ENCODE assay signal across 8 mouse cellular contexts in the genomic region with DNA sequence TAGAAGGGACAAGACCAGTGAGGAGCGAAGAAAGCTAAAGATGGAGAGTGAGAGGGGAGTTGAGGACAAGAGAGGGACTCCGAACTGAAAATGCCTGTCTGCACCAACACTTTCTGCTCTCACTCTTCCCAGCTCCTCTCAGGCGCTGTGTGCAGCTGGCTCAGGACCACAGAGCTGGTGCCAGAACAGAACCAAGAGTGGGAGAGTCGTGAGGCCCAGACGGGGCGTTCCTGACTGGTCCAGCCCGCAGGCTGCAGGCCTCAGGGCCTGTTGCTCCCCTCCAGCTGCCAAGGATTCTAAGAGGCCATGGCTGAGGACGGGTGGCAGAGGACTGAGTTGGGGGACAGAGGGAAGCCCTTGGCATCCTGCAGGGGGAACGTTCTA.
A peak's percentile ranks its signal among the peaks of the same experiment; 100 is the strongest.
DNase-seq lines count a peak whose midpoint lies in the region; ATAC-seq and TF ChIP-seq lines count a peak whose summit lies in the region.

No protein-coding gene starts in this region.

- peak; percentile 48; the same call in 1 of the 2 replicates for ATAC-seq in limb, embryonic 14.5 days (ENCODE audit: low FRiP score, low read depth)

- peak; percentile 20 for DNase-seq in adrenal gland, postnatal 10 days
- no peak for DNase-seq in adrenal gland, adult 8-10 months
- DNase-seq in ovary, postnatal 10 days (ENCODE audit: low spot score): peak; percentile 13
- no peak for DNase-seq in ovary, adult 18-20 months (ENCODE audit: low spot score)
- DNase-seq in limb, embryonic 14.5 days (ENCODE audit: low spot score): peak; percentile 49
- peak; percentile 57 for DNase-seq in testis, postnatal 10 days (ENCODE audit: low spot score)
- no peak for DNase-seq in embryo, embryonic 9.5 days (ENCODE audit: extremely low spot score)
- DNase-seq in T-cell, adult 2 months (ENCODE audit: low spot score): no peak

- H3K27ac ChIP-seq in limb, embryonic 14.5 days (replicated peaks; ENCODE audit: low read depth, low read length): peak overlapping the region; percentile 82

- no peak overlapping the region for H3K4me3 ChIP-seq in limb, embryonic 14.5 days (replicated peaks; ENCODE audit: low read length)

- H3K9me3 ChIP-seq in limb, embryonic 14.5 days (ENCODE audit: control insufficient read depth, low read length): no peaks in the 10 kb centered on the region; the same call in 1 of the 2 replicates

- H3K27me3 ChIP-seq in limb, embryonic 14.5 days (ENCODE audit: control insufficient read depth, insufficient read depth, low read length): no peaks in the 10 kb centered on the region

- no peak overlapping the region for H3K9ac ChIP-seq in limb, embryonic 14.5 days (ENCODE audit: low read depth, low read length, severe bottlenecking)

- no peaks in the 10 kb centered on the region for H3K36me3 ChIP-seq in limb, embryonic 14.5 days (ENCODE audit: control insufficient read depth, insufficient read depth, low read length)

- TF ChIP-seq POLR2A in limb, embryonic 14.5 days (IDR thresholded peaks at IDR 0.05; ENCODE audit: borderline replicate concordance, extremely low read depth, insufficient read depth, insufficient read length): no peak

- peaks cover 16% of the 10 kb centered on the region; the same call in 1 of the 2 replicates for H3K4me1 ChIP-seq in limb, embryonic 14.5 days (ENCODE audit: control insufficient read depth, insufficient read depth, low read length)

- no peak overlapping the region for H3K4me2 ChIP-seq in limb, embryonic 14.5 days (replicated peaks; ENCODE audit: low read depth, low read length, severe bottlenecking)

- 66% methylated on average over 8 of the region's 9 CpGs for WGBS in limb, embryonic 14.5 days

Comparison
In these comparisons a context has a peak if more than half of its experiments do, and no peak if none do; other contexts are left out.
1. DNase-seq: peak in adrenal gland, postnatal 10 days (single experiment), ovary, postnatal 10 days (single experiment), limb, embryonic 14.5 days (single experiment) and testis, postnatal 10 days (single experiment); none in adrenal gland, adult 8-10 months (single experiment), ovary, adult 18-20 months (single experiment), embryo, embryonic 9.5 days (single experiment) and T-cell, adult 2 months (single experiment).